Mouse (Mus musculus) bone marrow, adult 2 months (tissue): ENCODE measurements around the gene Sox8. TPM values are rescaled to one million over a fixed set of nuclear protein-coding genes. Genes with fewer than 3 reads are reported as not detected.

Experiments
- H3K27ac ChIP-seq: fragments of 200-500 bp; 2 replicates; pipeline ENCODE4 v1.5.1; 2012; ENCODE audit warnings: low read depth, mild to moderate bottlenecking, control low read depth, inconsistent platforms, low read length; ENCODE audit not compliant: control insufficient read depth, poor library complexity, insufficient read depth
- H3K4me1 ChIP-seq: fragments of 200-500 bp; 2 replicates; pipeline ENCODE4 v1.6.1; 2011; ENCODE audit warnings: low read length; ENCODE audit not compliant: control insufficient read depth, insufficient read depth
- H3K4me3 ChIP-seq: fragments of 200-500 bp; replicated peaks from 2 replicates; pipeline ENCODE3; 2011; ENCODE audit warnings: mild to moderate bottlenecking, low read depth, low read length, control low read depth; ENCODE audit not compliant: control insufficient read depth
- CTCF ChIP-seq: fragments of 200-500 bp; IDR thresholded peaks from 2 replicates; pipeline ENCODE4 v1.5.1; 2011; ENCODE audit warnings: low read length, control low read depth; ENCODE audit not compliant: control insufficient read depth, insufficient read depth
- POLR2A ChIP-seq: fragments of 200-500 bp; IDR thresholded peaks from 2 replicates; pipeline ENCODE4 v1.6.1; 2011; ENCODE audit warnings: low read depth, mild to moderate bottlenecking, control low read depth, low read length, borderline replicate concordance; ENCODE audit not compliant: control insufficient read depth
- WGBS: fragments of 180-500 bp; shearing (Covaris S2); methylation state at CpG from one replicate; pipeline ENCODE4 v1.1.7; 2018; 5-methylcytosine and 5-hydroxymethylcytosine counted together
- polyA plus RNA-seq: library from polyadenylated mRNA; stranded (reverse); fragments of >200 nt; gene quantifications from 2 replicates; pipeline ENCODE4 v1.2.4, GENCODE M21; 2011; ENCODE audit warnings: low replicate concordance; ENCODE audit not compliant: missing spikeins, insufficient read depth, insufficient read length

Sox8 gene
- polyA plus RNA-seq, 1 experiment: 1.2 TPM

GRCm38 (mm10) chr17:25608137-25608785 lies 37.8 kb upstream of the Sox8 start:
- H3K4me3 ChIP-seq: no peak overlapping the region
- TF ChIP-seq CTCF (no peak), POLR2A (no peak)
- no peaks in the 10 kb centered on the region for H3K4me1 ChIP-seq
- WGBS: 77% methylated on average over 11 of the region's 11 CpGs
- no peak overlapping the region for H3K27ac ChIP-seq

- Histone ChIP-seq H3K27ac (no peak overlapping the region), H3K4me1 (no peaks in the 10 kb centered on the region), H3K4me3 (no peak overlapping the region)
- 41% methylated on average over 5 of the region's 5 CpGs for WGBS
- TF ChIP-seq POLR2A (no peak), CTCF (no peak)
These were observed 33.7 kb upstream of the Sox8 start for GRCm38 (mm10) chr17:25604234-25604633.

GRCm38 (mm10) chr17:25602366-25602765 lies 31.9 kb upstream of the Sox8 start:
- H3K27ac ChIP-seq: no peak overlapping the region
- H3K4me1 ChIP-seq: no peaks in the 10 kb centered on the region; the same call in 1 of the 2 replicates
- WGBS: 42% methylated on average over 8 of the region's 8 CpGs
- H3K4me3 ChIP-seq: no peak overlapping the region
- TF ChIP-seq CTCF: no peak
- TF ChIP-seq POLR2A: no peak

- TF ChIP-seq POLR2A: no peak
- TF ChIP-seq CTCF: no peak
- Histone ChIP-seq H3K4me1 (no peaks in the 10 kb centered on the region; the same call in 1 of the 2 replicates), H3K27ac (peak overlapping the region; percentile 53), H3K4me3 (no peak overlapping the region)
- WGBS: 32% methylated on average over 3 of the region's 3 CpGs
These were observed 27.1 kb upstream of the Sox8 start for GRCm38 (mm10) chr17:25597537-25597936.

- Histone ChIP-seq H3K4me1 (no peaks in the 10 kb centered on the region; the same call in 1 of the 2 replicates), H3K4me3 (no peak overlapping the region), H3K27ac (no peak overlapping the region)
- peak; percentile 38; the same call in 1 of the 2 replicates for TF ChIP-seq CTCF
- TF ChIP-seq POLR2A: no peak
- WGBS: 70% methylated on average over 5 of the region's 5 CpGs
These were observed 25.0 kb upstream of the Sox8 start for GRCm38 (mm10) chr17:25595495-25595894.

GRCm38 (mm10) chr17:25593411-25594261 lies 23.1 kb upstream of the Sox8 start:
- Histone ChIP-seq H3K4me3 (no peak overlapping the region), H3K27ac (no peak overlapping the region), H3K4me1 (no peaks in the 10 kb centered on the region; the same call in 1 of the 2 replicates)
- TF ChIP-seq POLR2A (no peak), CTCF (no peak)
- WGBS: 87% methylated on average over 22 of the region's 22 CpGs

- WGBS: 78% methylated on average over 6 of the region's 6 CpGs
- H3K27ac ChIP-seq: no peak overlapping the region
- H3K4me3 ChIP-seq: no peak overlapping the region
- no peaks in the 10 kb centered on the region; the same call in 1 of the 2 replicates for H3K4me1 ChIP-seq
- TF ChIP-seq CTCF (no peak), POLR2A (no peak)
These were observed 21.9 kb upstream of the Sox8 start for GRCm38 (mm10) chr17:25592336-25592735.

GRCm38 (mm10) chr17:25590985-25591384 lies 20.5 kb upstream of the Sox8 start:
- H3K27ac ChIP-seq: no peak overlapping the region
- TF ChIP-seq POLR2A (no peak), CTCF (peak; percentile 9; the same call in 1 of the 2 replicates)
- no peaks in the 10 kb centered on the region; the same call in 1 of the 2 replicates for H3K4me1 ChIP-seq
- H3K4me3 ChIP-seq: no peak overlapping the region
- WGBS: 79% methylated on average over 4 of the region's 4 CpGs

GRCm38 (mm10) chr17:25590068-25590467 lies 19.6 kb upstream of the Sox8 start:
- Histone ChIP-seq H3K4me1 (no peaks in the 10 kb centered on the region; the same call in 1 of the 2 replicates), H3K27ac (no peak overlapping the region), H3K4me3 (no peak overlapping the region)
- 87% methylated on average over 6 of the region's 6 CpGs for WGBS
- TF ChIP-seq POLR2A: no peak
- no peak for TF ChIP-seq CTCF
